Mouse (Mus musculus): ENCODE measurements around the gene Nono.

The Nono gene

GRCm38 (mm10) chrX:101481604-101482350 lies 52.7 kb downstream of the Nono start:
- peak; percentile 97 for DNase-seq (ENCODE audit: low read depth, low spot score)

- peak; percentile 56 for DNase-seq (ENCODE audit: low read depth, low spot score)
These were observed 57.5 kb downstream of the Nono start for GRCm38 (mm10) chrX:101486487-101487152.

Data from R1 (cell line).